Mouse (Mus musculus) liver, embryonic 14.5 days (tissue): ENCODE results near the gene Ankrd65. TPM values are rescaled to one million over a fixed set of nuclear protein-coding genes. Genes with fewer than 3 reads are reported as not detected.
"Not testable (repeated sequence)": the region's sequence is repeated elsewhere in the genome, so short reads cannot be mapped to it uniquely, and the experiment has no call there.

ENCODE experiments used
- ATAC-seq: fragments of 200-750 bp; cut with Nextera tagmentation; 2 replicates; pipeline ENCODE4 v1.8.0; 2017; ENCODE audit warnings: moderate number of reproducible peaks, mild to moderate bottlenecking, moderate library complexity; ENCODE audit not compliant: insufficient read depth
- DNase-seq, 3 experiments: peaks; one replicate each; pipeline ENCODE4 v3.0.0-alpha.2; 2012 to 2013; ENCODE audit warnings: low read depth in 3 of 3, low spot score in 3 of 3
- H3K27ac ChIP-seq: fragments of 300-500 bp; sonication (generic); 2 replicates; pipeline ENCODE4 v1.5.1; 2014; ENCODE audit warnings: moderate library complexity, mild to moderate bottlenecking, control low read depth, inconsistent platforms
- H3K27me3 ChIP-seq: fragments of 300-500 bp; sonication (generic); 2 replicates; pipeline ENCODE4 v1.6.1; 2014; ENCODE audit warnings: mild to moderate bottlenecking, low read length, moderate library complexity; ENCODE audit not compliant: control insufficient read depth, insufficient read depth
- H3K36me3 ChIP-seq: fragments of 300-500 bp; sonication (generic); replicated peaks from 2 replicates; pipeline ENCODE4 v1.6.1; 2014; ENCODE audit warnings: low read depth; ENCODE audit not compliant: control insufficient read depth, insufficient read depth
- H3K4me1 ChIP-seq, 2 experiments: fragments of 200-500 bp in 1 of 2; fragments of 300-500 bp in 1 of 2; sonication (generic) in 1 of 2; replicated peaks; 2 replicates each; pipeline ENCODE4 v1.6.1; 2012 to 2014; ENCODE audit warnings: antibody characterized with exemption in 1 of 2, inconsistent platforms in 1 of 2, low read length in 1 of 2; ENCODE audit not compliant: control insufficient read depth in 2 of 2, insufficient read depth in 2 of 2
- H3K4me2 ChIP-seq: fragments of 300-500 bp; sonication (generic); 2 replicates; pipeline ENCODE4 v1.6.1; 2014; ENCODE audit warnings: low read depth, mild to moderate bottlenecking, control low read depth, moderate library complexity
- H3K4me3 ChIP-seq, 2 experiments: fragments of 200-500 bp in 1 of 2; fragments of 300-500 bp in 1 of 2; sonication (generic) in 1 of 2; 2 replicates each; pipeline ENCODE4 v1.5.1; 2012 to 2014; ENCODE audit warnings: low read depth in 2 of 2, low read length in 2 of 2, mild to moderate bottlenecking in 2 of 2, control low read depth in 1 of 2, inconsistent platforms in 1 of 2, moderate library complexity in 1 of 2; ENCODE audit not compliant: insufficient read depth in 1 of 2
- H3K9ac ChIP-seq: fragments of 300-500 bp; sonication (generic); replicated peaks from 2 replicates; pipeline ENCODE4 v1.6.1; 2014; ENCODE audit warnings: mild to moderate bottlenecking, control low read depth, moderate library complexity
- H3K9me3 ChIP-seq: fragments of 300-500 bp; sonication (generic); 2 replicates; pipeline ENCODE4 v1.6.1; 2016; ENCODE audit warnings: low read length, mixed read lengths; ENCODE audit not compliant: control insufficient read depth
- CTCF ChIP-seq: IDR thresholded peaks from 2 replicates; pipeline ENCODE4 v1.5.1; 2016; ENCODE audit warnings: antibody characterized with exemption, low read depth, control low read depth
- EP300 ChIP-seq: IDR thresholded peaks from 2 replicates; pipeline ENCODE4 v1.6.1; 2016; ENCODE audit warnings: antibody characterized with exemption, low read depth
- WGBS: fragments of 180-500 bp; shearing (Covaris S2); extraction: QIAGEN DNeasy Blood & Tissue Kit; methylation state at CpG from one replicate; pipeline ENCODE4 v1.1.7; 2014; ENCODE audit not compliant: insufficient replicate concordance; 5-methylcytosine and 5-hydroxymethylcytosine counted together
- polyA plus RNA-seq, 2 experiments: library from polyadenylated mRNA; depleted of rRNA in 1 of 2; stranded (reverse) in 1 of 2; unstranded in 1 of 2; fragments of >200 nt; fragmentation: Nextera tagmentation in 1 of 2; extraction: Ambion mirVana in 1 of 2; gene quantifications; 2 replicates each; pipeline versions ENCODE4 v1.2.1 to v1.2.3; 2012 to 2014

The Ankrd65 gene
- polyA plus RNA-seq (2012; rRNA removed): 0.02 and 0.03 TPM in 2 replicates
- polyA plus RNA-seq (2014; fragmentation: Nextera tagmentation; extraction: Ambion mirVana): not detected in 2 replicates

- Histone ChIP-seq H3K36me3 (no peaks in the 10 kb centered on the region), H3K9ac (no peak within 1 kb of the TSS), H3K27ac (no peak within 1 kb of the TSS), H3K4me3 (no peak within 1 kb of the TSS), H3K27me3 (no peaks in the 10 kb centered on the region), H3K9me3 (no peaks in the 10 kb centered on the region), H3K4me2 (no peak within 1 kb of the TSS), H3K4me1 (peaks cover 6 to 17% of the 10 kb centered on the region in 2 experiments)
- DNase-seq (no peak), ATAC-seq (no peak)
- TF ChIP-seq EP300 (no peak), CTCF (no peak)
- WGBS: 65% methylated on average over 3 of the region's 3 CpGs
Observed at GRCm38 (mm10) chr4:155790021-155790489, at the start of gene Ankrd65. TSS of gene Ankrd65 (plus strand) at chr4:155790439.

GRCm38 (mm10) chr4:155740681-155741080, 49.6 kb upstream of the Ankrd65 start:
- H3K9ac ChIP-seq, H3K4me1 ChIP-seq, DNase-seq, H3K4me2 ChIP-seq, H3K27me3 ChIP-seq, H3K9me3 ChIP-seq, H3K27ac ChIP-seq, ATAC-seq, H3K4me3 ChIP-seq: not testable (repeated sequence)
- 89% methylated on average over 10 of the region's 10 CpGs for WGBS
- peaks cover 20% of the 10 kb centered on the region for H3K36me3 ChIP-seq

GRCm38 (mm10) chr4:155742684-155743083, 47.6 kb upstream of the Ankrd65 start:
- 76% methylated on average over 5 of the region's 5 CpGs for WGBS
- H3K4me3 ChIP-seq: no peak overlapping the region
- no peak for ATAC-seq
- H3K9ac ChIP-seq: no peak overlapping the region
- H3K27me3 ChIP-seq: no peaks in the 10 kb centered on the region
- no peaks in the 10 kb centered on the region for H3K9me3 ChIP-seq
- H3K4me2 ChIP-seq: no peak overlapping the region
- H3K36me3 ChIP-seq: peaks cover 28% of the 10 kb centered on the region
- no peaks in the 10 kb centered on the region for H3K4me1 ChIP-seq
- DNase-seq: no peak
- TF ChIP-seq EP300 (no peak), CTCF (no peak)
- H3K27ac ChIP-seq: no peak overlapping the region

DNA sequence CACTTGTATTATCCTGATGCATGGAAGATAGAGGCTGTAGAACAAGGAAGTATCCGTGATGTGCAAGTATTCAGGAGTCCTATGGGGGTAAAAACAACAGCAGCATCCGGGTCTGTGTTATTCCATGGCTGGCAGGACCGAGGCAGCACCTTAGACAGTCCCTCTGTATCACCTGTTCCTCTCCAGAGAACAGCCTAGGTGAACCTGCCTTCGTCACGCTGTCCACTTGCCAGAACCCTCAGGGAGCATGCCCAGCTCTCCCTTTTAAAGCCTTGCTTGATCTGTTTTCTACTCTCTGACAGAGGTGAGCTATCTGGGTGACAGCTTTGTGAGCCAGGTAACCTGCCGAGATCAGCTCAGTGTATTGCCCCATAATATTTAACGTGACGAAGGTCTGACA, 45.8 kb upstream of the Ankrd65 start:
- 77% methylated on average over 8 of the region's 8 CpGs for WGBS
- Histone ChIP-seq H3K4me1 (no peaks in the 10 kb centered on the region), H3K27me3 (no peaks in the 10 kb centered on the region), H3K4me3 (no peak overlapping the region), H3K9ac (no peak overlapping the region), H3K9me3 (no peaks in the 10 kb centered on the region), H3K36me3 (peaks cover 39% of the 10 kb centered on the region), H3K27ac (no peak overlapping the region), H3K4me2 (no peak overlapping the region)
- DNase-seq: no peak
- ATAC-seq: no peak
- TF ChIP-seq CTCF: no peak

DNA sequence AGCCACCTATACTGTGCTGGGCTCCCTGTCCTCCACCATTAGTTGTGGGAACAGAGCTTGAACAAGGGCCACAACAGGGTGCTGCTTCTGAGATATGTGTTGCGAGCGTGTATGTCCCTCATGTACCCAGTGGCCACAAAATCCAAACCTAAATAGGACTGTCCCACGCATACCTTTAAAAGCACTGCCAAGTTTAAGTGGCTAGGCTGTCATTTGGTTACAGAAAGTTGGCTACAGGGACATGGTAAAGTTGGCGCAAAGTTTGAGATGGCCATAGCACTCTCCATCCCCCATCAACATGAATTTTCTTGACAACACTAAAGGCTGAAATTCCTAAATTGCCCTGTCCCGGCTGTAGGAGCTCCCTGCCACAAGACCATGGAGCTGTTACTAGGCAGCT, 45.1 kb upstream of the Ankrd65 start:
- H3K36me3 ChIP-seq: peaks cover 45% of the 10 kb centered on the region
- H3K4me3 ChIP-seq: no peak overlapping the region
- H3K9ac ChIP-seq: no peak overlapping the region
- H3K9me3 ChIP-seq: no peaks in the 10 kb centered on the region
- ATAC-seq: no peak
- DNase-seq: no peak
- no peak overlapping the region for H3K27ac ChIP-seq
- 83% methylated on average over 5 of the region's 5 CpGs for WGBS
- TF ChIP-seq EP300: no peak
- TF ChIP-seq CTCF: no peak
- H3K4me1 ChIP-seq: no peaks in the 10 kb centered on the region
- no peak overlapping the region for H3K4me2 ChIP-seq
- no peaks in the 10 kb centered on the region for H3K27me3 ChIP-seq
